Mouse (Mus musculus): ENCODE measurements at regions not wholly inside any gene's neighbourhood (a gene's known extent, or its start where the extent isn't known, plus 50 kb on each side); places are given as distances from the start of the nearest gene placed in this dataset.

GRCm38 (mm10) chr4:12457978-12458597 is 286.3 kb upstream of the Fam92a start:
- in situ Hi-C loops (cut with MseI, MboI) = no loop called here

DNA sequence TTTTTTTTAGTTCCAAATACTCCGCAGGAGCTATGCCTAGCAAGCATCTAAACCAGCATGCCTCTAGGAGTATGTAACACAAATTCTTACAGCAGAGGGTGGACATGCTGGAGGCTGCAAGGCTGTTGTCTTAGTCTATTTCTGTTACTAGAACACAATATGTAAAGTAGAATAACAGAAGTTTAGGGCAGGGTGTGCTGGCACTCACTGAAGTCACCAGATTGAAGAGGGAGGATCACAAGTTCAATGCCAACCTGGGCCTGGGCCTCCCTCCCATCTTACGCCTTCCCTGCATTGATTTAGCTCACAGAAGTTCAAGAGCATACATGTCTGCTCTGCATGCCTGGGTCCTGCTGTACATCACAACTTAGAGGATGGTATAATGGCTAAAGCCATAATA is 280.3 kb upstream of the Fam92a start:
- in situ Hi-C loops (cut with MseI, MboI) = no loop called here

- in situ Hi-C loops (cut with MseI, MboI) = no loop called here
Measured at GRCm38 (mm10) chr4:12425507-12425906, 253.7 kb upstream of the Fam92a start.

GRCm38 (mm10) chr4:12421628-12422319 is 250.0 kb upstream of the Fam92a start:
- in situ Hi-C loops (cut with MseI, MboI) = no loop called here

- in situ Hi-C loops (cut with MseI, MboI) = no loop called here
Measured at GRCm38 (mm10) chr4:12418086-12418485, 246.3 kb upstream of the Fam92a start.

GRCm38 (mm10) chr4:12395344-12395743 is 223.5 kb upstream of the Fam92a start:
- in situ Hi-C loops (cut with MseI, MboI) = no loop called here

DNA sequence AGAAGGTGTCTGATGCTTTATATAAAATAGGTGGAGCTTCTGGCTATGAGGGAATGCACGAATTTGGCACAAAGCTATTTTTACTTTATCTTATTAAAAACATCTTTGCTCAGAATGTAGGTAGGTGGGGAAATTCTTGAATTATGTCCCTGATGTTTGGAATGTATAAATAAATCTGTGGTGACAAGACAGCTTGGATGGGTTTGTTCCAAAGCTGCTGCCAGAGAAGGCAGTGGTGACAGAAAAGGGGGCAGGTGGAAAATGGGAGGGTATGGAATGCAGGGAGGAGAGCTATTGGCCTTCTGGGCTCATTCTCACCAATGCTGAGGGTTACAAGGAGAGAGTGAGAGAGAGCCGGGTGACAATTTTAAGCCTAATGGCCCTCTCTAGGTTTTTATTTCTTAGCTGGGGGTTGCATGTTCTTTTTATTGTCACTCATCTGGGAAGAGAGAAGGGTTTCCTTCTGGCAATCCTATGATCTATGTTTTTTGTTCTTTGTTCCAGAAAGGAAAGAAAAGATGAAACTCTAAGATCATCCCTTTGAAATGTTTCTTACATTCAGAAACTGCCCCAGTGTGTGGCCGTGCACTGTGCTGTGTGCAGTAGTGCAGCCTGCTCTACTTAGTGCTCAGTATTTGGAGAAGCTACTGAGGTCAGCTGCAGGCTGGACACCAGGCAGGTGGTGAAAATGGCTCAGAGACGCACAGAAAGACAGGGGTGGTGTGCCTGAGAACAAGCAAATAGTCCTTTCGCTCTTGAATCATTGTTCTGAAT is 205.2 kb upstream of the Fam92a start:
- in situ Hi-C loops (cut with MseI, MboI) = no loop called here

GRCm38 (mm10) chr4:12369551-12369950 is 197.7 kb upstream of the Fam92a start:
- in situ Hi-C loops (cut with MseI, MboI) = no loop called here

GRCm38 (mm10) chr4:12356992-12357634 is 185.3 kb upstream of the Fam92a start:
- in situ Hi-C loops (cut with MseI, MboI) = no loop called here

DNA sequence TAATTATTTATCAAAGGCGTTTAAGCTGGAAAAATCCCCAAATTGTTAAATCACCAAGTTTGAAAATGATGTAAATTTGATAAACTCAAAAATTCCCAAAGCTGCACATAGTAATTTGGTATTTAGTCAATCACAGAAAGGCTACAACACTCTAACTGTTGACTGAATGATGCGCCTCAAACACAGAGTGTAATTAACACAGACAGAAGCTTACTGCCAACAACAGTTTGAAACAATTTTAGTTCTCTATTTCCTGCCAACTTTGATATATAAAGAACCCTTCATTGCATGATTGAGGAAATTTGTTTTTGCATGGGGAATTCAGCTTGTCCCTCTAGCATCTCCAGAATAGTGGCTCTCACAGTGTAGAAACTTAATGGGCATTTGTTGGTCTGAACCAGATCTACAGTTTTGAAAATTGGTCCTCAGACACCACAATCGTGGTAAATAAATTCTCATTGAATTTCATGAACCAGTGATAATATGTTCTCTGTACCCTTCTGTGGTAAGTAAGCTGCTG is 181.6 kb upstream of the Fam92a start:
- in situ Hi-C loops (cut with MseI, MboI) = no loop called here

DNA sequence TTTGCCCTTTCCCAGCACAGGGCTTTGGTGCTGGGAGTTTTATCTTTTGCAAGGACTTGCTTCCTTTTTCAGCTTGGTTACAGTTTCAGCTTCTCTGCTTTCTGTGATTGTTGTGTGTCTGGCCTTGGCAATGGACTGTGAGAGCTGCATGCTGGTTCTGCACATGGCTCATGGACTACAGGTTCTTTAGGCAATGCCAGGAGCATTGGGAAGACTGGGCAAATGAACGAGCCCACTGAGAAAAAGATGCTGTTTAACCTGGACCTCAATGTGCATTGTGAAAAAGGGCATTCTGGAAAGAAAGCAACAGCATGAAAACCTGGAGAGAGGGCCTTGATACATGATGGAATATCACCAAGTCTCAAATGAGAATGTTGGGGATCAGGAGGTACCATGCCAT is 167.4 kb upstream of the Fam92a start:
- in situ Hi-C loops (cut with MseI, MboI) = no loop called here

- in situ Hi-C loops (cut with MseI, MboI) = no loop called here
Measured at GRCm38 (mm10) chr4:12334832-12335587, 163.2 kb upstream of the Fam92a start.

DNA sequence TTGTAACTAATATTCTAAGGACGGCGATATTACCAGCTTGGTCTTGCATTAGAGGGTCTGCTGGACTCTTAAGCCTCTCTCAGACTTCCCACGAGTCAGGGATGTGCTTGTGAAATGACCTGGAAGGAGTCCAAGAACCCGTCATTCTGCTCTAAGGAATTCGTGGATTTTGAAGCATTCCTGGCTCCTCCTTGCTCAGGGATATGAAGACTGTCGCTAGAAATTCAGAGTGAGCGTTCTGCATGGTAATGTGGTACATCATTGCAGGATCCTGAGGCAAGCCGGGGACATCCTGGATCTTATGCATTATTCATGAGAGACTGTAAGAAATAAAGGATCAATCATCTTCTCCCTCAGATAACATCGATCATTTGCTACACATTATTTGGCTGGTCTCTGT is 162.6 kb upstream of the Fam92a start:
- in situ Hi-C loops (cut with MseI, MboI) = no loop called here

- in situ Hi-C loops (cut with MseI, MboI) = no loop called here
Measured at GRCm38 (mm10) chr4:12316024-12316423, 144.2 kb upstream of the Fam92a start.

GRCm38 (mm10) chr4:12308332-12308731 is 136.5 kb upstream of the Fam92a start:
- in situ Hi-C loops (cut with MseI, MboI) = no loop called here

DNA sequence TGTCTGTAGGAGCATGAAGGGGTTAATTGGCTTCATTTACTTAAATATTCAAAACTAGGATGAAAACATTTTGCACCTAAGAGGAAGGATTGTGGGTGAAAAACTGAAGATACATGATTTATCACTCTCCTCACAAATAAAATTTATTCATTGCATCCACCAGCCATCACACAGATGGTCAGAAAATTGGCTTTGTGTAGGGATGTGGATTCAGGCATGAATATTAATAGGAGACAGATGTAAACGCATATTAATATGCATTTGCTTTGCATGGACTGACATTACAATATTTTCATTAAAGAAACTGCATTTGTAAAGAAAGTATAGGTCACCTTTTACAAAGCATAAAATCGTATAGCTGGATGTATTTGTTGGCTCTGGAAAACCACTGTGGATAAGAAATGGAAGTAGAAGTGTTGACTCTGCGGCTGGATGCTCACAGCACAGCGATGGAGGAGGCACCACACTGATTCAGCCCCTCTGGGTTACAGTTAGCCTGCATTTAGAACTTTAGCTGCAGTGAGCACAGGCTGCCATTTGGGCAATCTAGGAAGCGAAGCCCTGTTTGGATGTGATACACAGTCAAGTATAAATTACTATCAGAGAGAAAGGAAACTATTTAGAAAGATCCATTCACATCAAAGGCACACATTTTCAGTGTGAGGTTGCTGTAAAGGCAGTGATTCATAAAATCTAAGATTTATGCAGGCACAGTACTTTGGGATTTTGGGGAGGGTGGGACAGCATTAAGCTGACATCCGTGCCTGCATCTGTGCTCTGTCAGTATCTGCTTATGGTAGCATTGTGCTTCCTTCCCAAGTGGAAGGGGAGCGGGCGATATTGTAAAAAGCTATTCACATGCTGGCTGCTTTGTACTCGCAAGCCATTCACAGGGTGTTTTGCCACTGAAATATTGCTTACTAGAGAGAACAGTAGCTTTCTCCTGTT is 135.1 kb upstream of the Fam92a start:
- in situ Hi-C loops (cut with MseI, MboI) = no loop called here

GRCm38 (mm10) chr4:12287079-12287686 is 115.4 kb upstream of the Fam92a start:
- in situ Hi-C loops (cut with MseI, MboI) = no loop called here

DNA sequence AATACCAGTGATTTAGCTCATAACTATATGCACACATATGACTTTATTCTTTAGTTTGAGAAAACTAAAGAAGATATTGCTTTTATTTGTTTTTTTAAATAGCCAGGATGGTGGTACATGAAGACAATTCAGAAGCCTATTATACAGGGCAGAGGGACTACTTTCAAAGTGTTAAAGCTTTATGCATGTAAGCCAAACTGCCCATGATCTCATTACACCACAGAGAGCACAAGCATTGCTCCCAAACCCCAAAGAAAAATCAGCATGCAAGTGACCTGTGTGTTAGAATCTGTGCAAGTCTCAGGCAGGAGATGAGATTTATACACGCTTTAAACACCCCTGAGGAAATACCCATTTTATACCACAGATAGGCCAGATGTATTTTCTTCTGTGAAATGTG is 114.6 kb upstream of the Fam92a start:
- in situ Hi-C loops (cut with MseI, MboI) = no loop called here

DNA sequence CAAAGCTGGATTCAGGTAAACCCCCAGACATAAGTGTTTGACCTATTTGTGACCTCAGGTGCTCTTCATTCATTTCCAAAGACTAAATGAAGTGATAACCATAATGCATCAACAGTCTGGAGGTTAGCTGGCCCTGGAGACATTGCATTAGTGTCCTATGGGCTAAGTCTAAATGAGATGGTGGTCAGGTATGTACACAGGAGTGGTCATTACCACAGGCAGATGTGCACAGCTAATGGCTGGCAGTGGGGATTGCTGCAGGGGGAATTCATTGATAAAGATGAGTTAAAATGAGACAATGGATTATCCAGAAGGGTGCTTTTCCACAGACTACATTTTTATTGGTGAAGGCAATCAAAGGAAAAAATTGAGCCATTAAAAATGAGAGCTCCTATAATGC is 114.2 kb upstream of the Fam92a start:
- in situ Hi-C loops (cut with MseI, MboI) = no loop called here

GRCm38 (mm10) chr4:12277949-12278348 is 106.1 kb upstream of the Fam92a start:
- in situ Hi-C loops (cut with MseI, MboI) = no loop called here

Data from mouse trophoblast stem cell (cell line).